Mouse (Mus musculus): Measurements from ENCODE around the gene Hs2st1. TPM values are rescaled to one million over a fixed set of nuclear protein-coding genes. Genes with fewer than 3 reads are reported as not detected.

Gene Hs2st1
- 5.1 and 5.8 TPM in 2 replicates for polyA plus RNA-seq (2015; fragmentation: Nextera tagmentation; extraction: Ambion mirVana)

- WGBS, result 1% methylated on average over 59 of the region's 69 CpGs
- TF ChIP-seq EP300 (optimal IDR thresholded peaks at IDR 0.05), result peak; percentile 96
- peak; percentile 42 for TF ChIP-seq CTCF (IDR thresholded peaks at IDR 0.05; ENCODE audit: low read depth)
- DNase-seq (ENCODE audit: low spot score) (peak; percentile 99), ATAC-seq (ENCODE audit: low FRiP score, low TSS enrichment) (peak; percentile 99)
- Histone ChIP-seq H3K4me3 (ENCODE audit: low read depth, low read length) (peak within 1 kb of the TSS; percentile 90), H3K27ac (replicated peaks) (peak within 1 kb of the TSS; percentile 96), H3K36me3 (ENCODE audit: control insufficient read depth, insufficient read depth, low read length) (0 out of 2 replicates have a peak, but pooled peaks cover 3% of the 10 kb centered on the region), H3K4me2 (replicated peaks; ENCODE audit: low read depth) (peak within 1 kb of the TSS; percentile 99), H3K9me3 (ENCODE audit: control insufficient read depth, low read length) (no peaks in the 10 kb centered on the region), H3K27me3 (ENCODE audit: control insufficient read depth, insufficient read depth, low read length) (no peaks in the 10 kb centered on the region), H3K9ac (ENCODE audit: low read length) (peak within 1 kb of the TSS; percentile 89), H3K4me1 (replicated peaks; ENCODE audit: control insufficient read depth, insufficient read depth) (peaks cover 8% of the 10 kb centered on the region; the same call in 1 of the 2 replicates)
These were observed at the start of gene Hs2st1, which contains the start of gene Selenof for GRCm38 (mm10) chr3:144570047-144570815. Hs2st1 (minus strand) TSS chr3:144570181. Selenof (plus strand) TSS chr3:144570304.

GRCm38 (mm10) chr3:144617633-144618180, 47.7 kb upstream of the Hs2st1 start:
- H3K4me2 ChIP-seq (replicated peaks; ENCODE audit: low read depth), result no peak overlapping the region
- H3K9ac ChIP-seq (ENCODE audit: low read length), result no peak overlapping the region
- no peak for DNase-seq (ENCODE audit: low spot score)
- no peaks in the 10 kb centered on the region for H3K4me1 ChIP-seq (replicated peaks; ENCODE audit: control insufficient read depth, insufficient read depth)
- peak overlapping the region; percentile 70; the same call in 1 of the 2 replicates for H3K27ac ChIP-seq (replicated peaks)
- TF ChIP-seq EP300 (optimal IDR thresholded peaks at IDR 0.05) (no peak), CTCF (IDR thresholded peaks at IDR 0.05; ENCODE audit: low read depth) (no peak)
- ATAC-seq (ENCODE audit: low FRiP score, low TSS enrichment), result no peak
- no peaks in the 10 kb centered on the region for H3K27me3 ChIP-seq (ENCODE audit: control insufficient read depth, insufficient read depth, low read length)
- WGBS, result 55% methylated on average over 10 of the region's 10 CpGs
- no peaks in the 10 kb centered on the region for H3K36me3 ChIP-seq (ENCODE audit: control insufficient read depth, insufficient read depth, low read length)
- no peak overlapping the region for H3K4me3 ChIP-seq (ENCODE audit: low read depth, low read length)
- no peaks in the 10 kb centered on the region for H3K9me3 ChIP-seq (ENCODE audit: control insufficient read depth, low read length)

- Histone ChIP-seq H3K27me3 (ENCODE audit: control insufficient read depth, insufficient read depth, low read length) (no peaks in the 10 kb centered on the region), H3K4me3 (ENCODE audit: low read depth, low read length) (no peak overlapping the region), H3K27ac (replicated peaks) (peak overlapping the region; percentile 70; the same call in 1 of the 2 replicates), H3K4me1 (replicated peaks; ENCODE audit: control insufficient read depth, insufficient read depth) (no peaks in the 10 kb centered on the region), H3K9ac (ENCODE audit: low read length) (no peak overlapping the region), H3K9me3 (ENCODE audit: control insufficient read depth, low read length) (no peaks in the 10 kb centered on the region), H3K36me3 (ENCODE audit: control insufficient read depth, insufficient read depth, low read length) (no peaks in the 10 kb centered on the region), H3K4me2 (replicated peaks; ENCODE audit: low read depth) (no peak overlapping the region)
- ATAC-seq (ENCODE audit: low FRiP score, low TSS enrichment), result peak; percentile 75; the same call in 1 of the 2 replicates
- WGBS, result 61% methylated on average over 8 of the region's 8 CpGs
- peak; percentile 75 for DNase-seq (ENCODE audit: low spot score)
- TF ChIP-seq EP300 (optimal IDR thresholded peaks at IDR 0.05) (no peak), CTCF (IDR thresholded peaks at IDR 0.05; ENCODE audit: low read depth) (peak; percentile 99)
These were observed 46.9 kb upstream of the Hs2st1 start for GRCm38 (mm10) chr3:144616654-144617425.

- 51% methylated on average over 9 of the region's 9 CpGs for WGBS
- no peaks in the 10 kb centered on the region for H3K4me1 ChIP-seq (replicated peaks; ENCODE audit: control insufficient read depth, insufficient read depth)
- no peak overlapping the region for H3K27ac ChIP-seq (replicated peaks)
- H3K36me3 ChIP-seq (ENCODE audit: control insufficient read depth, insufficient read depth, low read length), result no peaks in the 10 kb centered on the region
- TF ChIP-seq CTCF (IDR thresholded peaks at IDR 0.05; ENCODE audit: low read depth) (no peak), EP300 (optimal IDR thresholded peaks at IDR 0.05) (no peak)
- no peak overlapping the region for H3K4me3 ChIP-seq (ENCODE audit: low read depth, low read length)
- H3K27me3 ChIP-seq (ENCODE audit: control insufficient read depth, insufficient read depth, low read length), result no peaks in the 10 kb centered on the region
- H3K9me3 ChIP-seq (ENCODE audit: control insufficient read depth, low read length), result no peaks in the 10 kb centered on the region
- H3K4me2 ChIP-seq (replicated peaks; ENCODE audit: low read depth), result no peak overlapping the region
- no peak for ATAC-seq (ENCODE audit: low FRiP score, low TSS enrichment)
- no peak overlapping the region for H3K9ac ChIP-seq (ENCODE audit: low read length)
- no peak for DNase-seq (ENCODE audit: low spot score)
These were observed 45.5 kb upstream of the Hs2st1 start for GRCm38 (mm10) chr3:144615459-144615858.

- TF ChIP-seq CTCF (IDR thresholded peaks at IDR 0.05; ENCODE audit: low read depth) (no peak), EP300 (optimal IDR thresholded peaks at IDR 0.05) (no peak)
- Histone ChIP-seq H3K4me2 (replicated peaks; ENCODE audit: low read depth) (no peak overlapping the region), H3K4me3 (ENCODE audit: low read depth, low read length) (no peak overlapping the region), H3K4me1 (replicated peaks; ENCODE audit: control insufficient read depth, insufficient read depth) (no peaks in the 10 kb centered on the region), H3K9me3 (ENCODE audit: control insufficient read depth, low read length) (no peaks in the 10 kb centered on the region), H3K9ac (ENCODE audit: low read length) (no peak overlapping the region), H3K36me3 (ENCODE audit: control insufficient read depth, insufficient read depth, low read length) (no peaks in the 10 kb centered on the region), H3K27ac (replicated peaks) (no peak overlapping the region), H3K27me3 (ENCODE audit: control insufficient read depth, insufficient read depth, low read length) (no peaks in the 10 kb centered on the region)
- no peak for DNase-seq (ENCODE audit: low spot score)
- ATAC-seq (ENCODE audit: low FRiP score, low TSS enrichment), result no peak; the same call in 1 of the 2 replicates
- WGBS, result 43% methylated on average over 10 of the region's 10 CpGs
These were observed 44.7 kb upstream of the Hs2st1 start for GRCm38 (mm10) chr3:144614698-144615097.

Measured in stomach, postnatal 0 days (tissue).